Mouse (Mus musculus) stomach, postnatal 0 days (tissue): Measurements from ENCODE around the gene Tmem178b. TPM values are rescaled to one million over a fixed set of nuclear protein-coding genes. Genes with fewer than 3 reads are reported as not detected.

Experiments used
- ATAC-seq: fragments of 200-750 bp; cut with Nextera tagmentation; 2 replicates; pipeline ENCODE4 v1.8.0; 2017; ENCODE audit not compliant: low FRiP score, low TSS enrichment
- DNase-seq: peaks from one replicate; pipeline ENCODE4 v3.0.0-alpha.2; 2016; ENCODE audit warnings: low spot score
- H3K27ac ChIP-seq: fragments of 300-500 bp; sonication (generic); replicated peaks from 2 replicates; pipeline ENCODE4 v1.5.1; 2014; ENCODE audit warnings: mild to moderate bottlenecking, control low read depth
- H3K27me3 ChIP-seq: fragments of 300-500 bp; sonication (generic); 2 replicates; pipeline ENCODE4 v1.6.1; 2014; ENCODE audit warnings: low read length; ENCODE audit not compliant: control insufficient read depth, insufficient read depth
- H3K36me3 ChIP-seq: fragments of 300-500 bp; sonication (generic); 2 replicates; pipeline ENCODE4 v1.6.1; 2014; ENCODE audit warnings: low read length, mixed read lengths; ENCODE audit not compliant: control insufficient read depth, insufficient read depth
- H3K4me1 ChIP-seq: fragments of 300-500 bp; sonication (generic); replicated peaks from 2 replicates; pipeline ENCODE4 v1.6.1; 2014; ENCODE audit warnings: antibody characterized with exemption; ENCODE audit not compliant: control insufficient read depth, insufficient read depth
- H3K4me2 ChIP-seq: fragments of 300-500 bp; sonication (generic); replicated peaks from 2 replicates; pipeline ENCODE4 v1.6.1; 2014; ENCODE audit warnings: low read depth, mild to moderate bottlenecking, control low read depth, moderate library complexity
- H3K4me3 ChIP-seq: fragments of 300-500 bp; sonication (generic); 2 replicates; pipeline ENCODE4 v1.5.1; 2014; ENCODE audit warnings: low read depth, low read length, control low read depth
- H3K9ac ChIP-seq: fragments of 300-500 bp; sonication (generic); 2 replicates; pipeline ENCODE4 v1.6.1; 2014; ENCODE audit warnings: mild to moderate bottlenecking, low read length, control low read depth, mixed read lengths
- H3K9me3 ChIP-seq: fragments of 300-500 bp; sonication (generic); 2 replicates; pipeline ENCODE4 v1.6.1; 2016; ENCODE audit warnings: low read length; ENCODE audit not compliant: control insufficient read depth
- CTCF ChIP-seq: IDR thresholded peaks from 2 replicates; pipeline ENCODE4 v1.5.1; 2016; ENCODE audit warnings: antibody characterized with exemption, low read depth, mild to moderate bottlenecking, moderate library complexity
- EP300 ChIP-seq: optimal IDR thresholded peaks from 2 replicates; pipeline ENCODE3; 2016; ENCODE audit warnings: antibody characterized with exemption
- WGBS: fragments of 180-500 bp; shearing (Covaris S2); extraction: QIAGEN DNeasy Blood & Tissue Kit; methylation state at CpG from one replicate; pipeline ENCODE4 v1.1.7; 2014; 5-methylcytosine and 5-hydroxymethylcytosine counted together
- polyA plus RNA-seq: library from polyadenylated mRNA; unstranded; fragments of >200 nt; fragmentation: Nextera tagmentation; extraction: Ambion mirVana; gene quantifications from 2 replicates; pipeline ENCODE4 v1.2.1, GENCODE M21; 2015

Tmem178b gene
- polyA plus RNA-seq, 1 experiment from 2014 or later: 0.67 TPM

DNA sequence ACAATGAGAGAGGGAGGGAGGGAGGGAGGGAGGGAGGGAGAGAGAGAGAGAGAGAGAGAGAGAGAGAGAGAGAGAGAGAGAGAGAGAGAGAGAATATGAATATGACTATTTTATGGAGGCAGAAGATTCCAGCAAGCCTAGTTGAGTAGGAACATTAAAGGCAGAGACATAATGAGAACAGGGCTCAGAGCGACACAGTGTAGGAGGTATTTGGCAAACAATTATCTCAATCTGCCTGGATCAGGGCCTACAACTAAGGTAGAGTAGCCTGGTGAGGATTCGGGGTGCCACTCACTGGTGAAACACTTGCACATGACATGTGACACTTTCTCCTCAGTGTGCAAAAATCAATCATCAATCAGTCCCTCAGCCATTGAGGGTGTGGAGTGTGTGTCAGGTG lies 225.4 kb downstream of the Tmem178b start:
- H3K27me3 ChIP-seq: no peaks in the 10 kb centered on the region

DNA sequence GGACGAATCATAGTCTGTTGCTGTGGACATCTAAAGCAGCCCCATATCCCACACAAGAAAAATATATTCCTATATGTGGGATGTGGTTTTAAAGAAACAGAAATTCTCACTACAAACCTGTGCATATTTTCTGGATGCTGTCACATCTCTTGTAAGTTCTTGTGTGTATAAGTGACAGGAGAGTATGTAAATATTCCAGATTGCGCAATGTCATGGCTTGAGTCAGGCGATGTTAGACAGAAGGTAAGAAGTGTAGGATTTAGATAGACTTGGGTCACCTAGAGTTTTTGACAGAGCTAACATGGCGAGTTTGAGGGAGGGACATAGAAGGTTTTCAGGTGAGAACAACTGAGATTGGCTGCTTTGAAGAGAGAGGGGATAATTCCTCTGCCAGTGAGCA lies 228.7 kb downstream of the Tmem178b start:
- Histone ChIP-seq H3K4me2 (no peak overlapping the region), H3K9ac (no peak overlapping the region), H3K27ac (no peak overlapping the region), H3K4me1 (no peaks in the 10 kb centered on the region), H3K27me3 (no peaks in the 10 kb centered on the region), H3K9me3 (no peaks in the 10 kb centered on the region), H3K4me3 (no peak overlapping the region), H3K36me3 (no peaks in the 10 kb centered on the region)
- TF ChIP-seq EP300 (no peak), CTCF (no peak)
- WGBS: 75% methylated on average over 4 of the region's 4 CpGs
- no peak for DNase-seq
- no peak for ATAC-seq

More for the DNA sequence above, 225.4 kb downstream of the Tmem178b start:
- Histone ChIP-seq H3K36me3 (no peaks in the 10 kb centered on the region), H3K27ac (no peak overlapping the region), H3K4me3 (no peak overlapping the region), H3K9me3 (no peaks in the 10 kb centered on the region), H3K4me1 (no peaks in the 10 kb centered on the region), H3K4me2 (no peak overlapping the region), H3K9ac (no peak overlapping the region)
- no peak for TF ChIP-seq EP300
- WGBS: 72% methylated on average over 2 of the region's 2 CpGs
- DNase-seq (no peak), ATAC-seq (no peak)

DNA sequence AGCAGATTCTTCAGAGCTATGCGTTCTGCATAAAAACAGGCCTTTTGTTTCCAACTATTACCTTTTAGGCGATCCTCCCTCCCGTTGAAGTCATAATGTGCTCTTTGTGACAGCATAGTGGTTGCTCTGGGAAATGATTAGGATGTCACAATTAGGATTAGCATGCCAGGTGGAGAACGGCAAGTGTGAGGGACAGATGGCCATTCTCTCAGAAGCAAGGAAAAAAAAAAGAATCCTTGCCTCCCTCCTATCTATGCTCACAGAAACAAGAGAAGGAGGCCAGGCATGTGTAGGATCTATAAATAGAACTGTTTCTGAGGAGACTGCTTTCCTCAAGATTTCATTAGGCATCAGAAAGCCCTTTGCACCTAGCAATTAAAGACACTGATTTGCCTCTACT lies 229.8 kb downstream of the Tmem178b start:
- H3K27me3 ChIP-seq: no peaks in the 10 kb centered on the region
- no peak overlapping the region for H3K9ac ChIP-seq
- no peaks in the 10 kb centered on the region for H3K36me3 ChIP-seq
- no peak overlapping the region for H3K27ac ChIP-seq
- no peak for ATAC-seq
- 49% methylated on average over 4 of the region's 4 CpGs for WGBS
- TF ChIP-seq CTCF (no peak), EP300 (no peak)
- no peak for DNase-seq
- H3K4me3 ChIP-seq: no peak overlapping the region
- H3K4me1 ChIP-seq: no peaks in the 10 kb centered on the region
- H3K9me3 ChIP-seq: no peaks in the 10 kb centered on the region
- H3K4me2 ChIP-seq: no peak overlapping the region

DNA sequence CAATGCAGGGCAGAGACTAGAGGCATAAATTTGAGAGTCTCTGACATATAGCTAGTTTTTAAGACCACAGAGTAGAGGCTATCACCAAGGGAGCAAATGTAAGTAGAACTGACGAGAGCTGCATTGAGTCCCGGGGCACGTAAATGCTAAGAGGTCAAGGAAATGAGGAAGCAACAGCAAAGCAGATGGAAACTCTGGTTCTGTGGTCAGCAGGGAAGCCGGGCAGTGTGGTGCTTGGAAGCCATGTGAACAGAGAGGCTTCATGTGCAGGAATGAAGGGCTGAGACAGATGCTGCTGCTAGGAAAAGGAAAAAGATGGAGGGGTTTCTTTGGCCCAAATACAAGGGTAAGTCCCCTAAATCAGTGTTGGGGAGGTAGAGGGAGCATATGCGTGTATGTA lies 237.0 kb downstream of the Tmem178b start:
- Histone ChIP-seq H3K27me3 (no peaks in the 10 kb centered on the region), H3K4me3 (no peak overlapping the region), H3K36me3 (no peaks in the 10 kb centered on the region), H3K9ac (no peak overlapping the region), H3K4me2 (no peak overlapping the region), H3K27ac (no peak overlapping the region), H3K9me3 (no peaks in the 10 kb centered on the region), H3K4me1 (no peaks in the 10 kb centered on the region)
- ATAC-seq (no peak), DNase-seq (no peak)
- TF ChIP-seq EP300 (no peak), CTCF (no peak)
- 79% methylated on average over 5 of the region's 5 CpGs for WGBS

DNA sequence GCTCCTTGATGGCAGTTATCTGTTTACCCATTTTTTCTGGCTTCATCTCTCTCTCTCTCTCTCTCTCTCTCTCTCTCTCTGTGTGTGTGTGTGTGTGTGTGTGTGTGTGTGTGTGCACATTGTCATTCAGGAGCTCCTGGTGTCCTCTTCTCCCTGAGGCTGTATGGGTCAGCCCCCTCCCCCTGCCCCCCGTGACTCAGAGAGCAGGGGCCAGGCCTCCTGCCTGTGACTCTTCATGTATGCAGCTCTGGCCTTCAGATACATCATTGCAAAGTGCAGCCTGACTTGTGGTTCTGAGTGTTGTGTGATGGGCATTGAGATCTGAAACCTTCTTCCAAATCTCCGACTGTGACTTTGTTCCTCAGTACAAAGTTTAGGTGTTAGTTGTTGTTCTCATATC lies 237.7 kb downstream of the Tmem178b start:
- Histone ChIP-seq H3K36me3 (no peaks in the 10 kb centered on the region), H3K9ac (no peak overlapping the region), H3K4me1 (no peaks in the 10 kb centered on the region)

DNA sequence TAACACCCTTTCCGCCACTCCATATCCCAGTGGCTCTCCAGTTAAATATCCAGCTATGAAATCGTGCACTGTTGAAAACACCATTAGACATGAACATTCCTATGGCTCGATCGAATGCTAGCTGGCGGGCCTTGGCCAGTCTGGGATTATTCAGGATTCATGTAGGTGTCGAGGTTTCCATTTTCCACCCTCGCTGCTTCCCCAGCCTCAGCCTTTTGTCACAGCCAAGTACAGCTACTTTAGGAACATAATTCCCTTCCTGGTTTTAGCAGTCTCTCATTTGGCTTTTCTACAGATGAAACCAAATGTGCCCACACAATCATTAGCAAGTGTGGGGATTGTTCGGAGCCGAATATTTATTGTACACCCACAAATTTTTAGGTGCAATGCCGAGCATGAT lies 239.4 kb downstream of the Tmem178b start:
- WGBS: 70% methylated on average over 10 of the region's 10 CpGs
- no peak for TF ChIP-seq CTCF
- TF ChIP-seq EP300: no peak
- Histone ChIP-seq H3K4me2 (no peak overlapping the region), H3K4me1 (no peaks in the 10 kb centered on the region), H3K9ac (no peak overlapping the region), H3K9me3 (no peaks in the 10 kb centered on the region), H3K4me3 (no peak overlapping the region), H3K36me3 (no peaks in the 10 kb centered on the region), H3K27me3 (no peaks in the 10 kb centered on the region), H3K27ac (no peak overlapping the region)
- no peak for DNase-seq
- no peak for ATAC-seq

More for the DNA sequence above, 237.7 kb downstream of the Tmem178b start:
- Histone ChIP-seq H3K4me3 (no peak overlapping the region), H3K27me3 (no peaks in the 10 kb centered on the region), H3K4me2 (no peak overlapping the region), H3K9me3 (no peaks in the 10 kb centered on the region), H3K27ac (no peak overlapping the region)
- no peak for DNase-seq
- TF ChIP-seq EP300 (no peak), CTCF (no peak)
- 86% methylated on average over 2 of the region's 2 CpGs for WGBS
- no peak for ATAC-seq
